ENCODE assay signal across 11 mouse cellular contexts in the genomic region with DNA sequence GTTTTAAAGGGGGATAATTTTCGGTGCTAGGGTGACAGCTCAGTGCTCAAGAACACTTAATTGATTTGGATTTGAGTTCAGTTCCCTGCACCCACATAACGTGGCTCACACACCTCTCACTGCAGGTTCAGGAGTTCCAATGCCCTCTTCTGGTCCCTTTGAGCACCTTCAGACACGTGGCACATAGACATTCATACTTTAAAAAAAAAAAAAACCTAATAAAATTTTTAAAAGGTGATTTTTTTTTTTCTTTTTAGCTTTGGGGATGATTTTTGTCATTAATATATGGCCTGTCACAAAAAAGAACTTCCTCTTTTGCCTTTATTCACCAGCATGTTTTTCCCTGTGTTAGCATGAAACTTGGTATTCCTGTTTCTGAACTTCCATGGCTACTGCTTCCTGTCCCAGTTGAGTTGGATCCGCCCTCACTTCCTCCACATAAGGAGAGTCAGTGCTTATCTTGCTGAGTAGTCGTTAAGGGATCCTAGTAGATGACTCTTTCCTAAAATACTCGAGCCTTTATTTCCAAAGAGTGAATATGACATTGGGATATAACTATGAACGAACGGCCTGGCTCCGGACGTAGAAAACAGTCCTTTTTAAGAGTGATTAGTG. TPM values are rescaled to one million over a fixed set of nuclear protein-coding genes. Genes with fewer than 3 reads are reported as not detected.
DNase-seq lines count a peak whose midpoint lies in the region; ATAC-seq and TF ChIP-seq lines count a peak whose summit lies in the region.
"Had no signal": no experiment of that assay in that cellular context is flagged by ENCODE, and none has a peak within 500 bp of the region (broad histone marks: within the 10 kb centered on the region; RNA-seq: fewer than 3 reads in every experiment).

No protein-coding gene starts in this region.

- 71% methylated on average over 10 of the region's 10 CpGs for WGBS in liver, adult 2 months
- 83% methylated on average over 10 of the region's 10 CpGs for WGBS in stomach, embryonic 15.5 days
- WGBS in midbrain, embryonic 14.5 days: 94% methylated on average over 10 of the region's 10 CpGs

- peaks cover 67% of the 10 kb centered on the region for H3K4me1 ChIP-seq in erythroblast, embryonic 14.5 days (ENCODE audit: control insufficient read depth)
- H3K4me1 ChIP-seq in megakaryocyte, embryonic 14.5 days: peaks cover 51% of the 10 kb centered on the region
- peaks cover 14% of the 10 kb centered on the region for H3K4me1 ChIP-seq in liver, adult 2 months (ENCODE audit: control insufficient read depth, insufficient read depth, low read length)
- no peaks in the 10 kb centered on the region for H3K4me1 ChIP-seq in stomach, embryonic 15.5 days
- H3K4me1 ChIP-seq in midbrain, embryonic 14.5 days (ENCODE audit: control insufficient read depth, insufficient read depth, low read length): 0 out of 2 replicates have a peak, but pooled peaks cover 3% of the 10 kb centered on the region
- H3K4me1 ChIP-seq: embryonic facial prominence, embryonic 12.5 days had no signal

- peak overlapping the region; percentile 76; the same call in 1 of the 2 replicates for H3K4me2 ChIP-seq in stomach, embryonic 15.5 days
- no peak overlapping the region for H3K4me2 ChIP-seq in midbrain, embryonic 14.5 days (ENCODE audit: low read length)

- no peak for ATAC-seq in erythroblast, adult 5-6 weeks (replicated peaks; ENCODE audit: low FRiP score, poor library complexity, severe bottlenecking)
- ATAC-seq in megakaryocyte, adult 5-6 weeks (ENCODE audit: poor library complexity, severe bottlenecking): no peak
- ATAC-seq in stomach, embryonic 15.5 days (ENCODE audit: insufficient read depth, low FRiP score, low read depth): no peak
- ATAC-seq in midbrain, embryonic 14.5 days (ENCODE audit: low FRiP score, low TSS enrichment): no peak

- H3K27me3 ChIP-seq in erythroblast, embryonic 14.5 days (ENCODE audit: control insufficient read depth): no peaks in the 10 kb centered on the region
- no peaks in the 10 kb centered on the region for H3K27me3 ChIP-seq in megakaryocyte, embryonic 14.5 days (replicated peaks)
- no peaks in the 10 kb centered on the region for H3K27me3 ChIP-seq in liver, adult 2 months (ENCODE audit: control insufficient read depth, insufficient read depth, low read length)
- H3K27me3 ChIP-seq in stomach, embryonic 15.5 days (replicated peaks): no peaks in the 10 kb centered on the region
- H3K27me3 ChIP-seq in midbrain, embryonic 14.5 days (ENCODE audit: control insufficient read depth, insufficient read depth, low read length): no peaks in the 10 kb centered on the region
- H3K27me3 ChIP-seq: embryonic facial prominence, embryonic 12.5 days had no signal

- peak overlapping the region; percentile 98 for H3K4me3 ChIP-seq in erythroblast, embryonic 14.5 days (replicated peaks)
- H3K4me3 ChIP-seq in megakaryocyte, embryonic 14.5 days (replicated peaks): peak overlapping the region; percentile 85
- no peak overlapping the region for H3K4me3 ChIP-seq in liver, adult 2 months (ENCODE audit: insufficient read depth, low read depth, low read length)
- H3K4me3 ChIP-seq in stomach, embryonic 15.5 days (replicated peaks): no peak overlapping the region
- H3K4me3 ChIP-seq in midbrain, embryonic 14.5 days (replicated peaks; ENCODE audit: low read depth, low read length): no peak overlapping the region
- H3K4me3 ChIP-seq: embryonic facial prominence, embryonic 12.5 days had no signal

- no peak for TF ChIP-seq CTCF in liver, adult 2 months (IDR thresholded peaks at IDR 0.05; ENCODE audit: low read depth, low read length)

- peaks cover 49% of the 10 kb centered on the region for H3K36me3 ChIP-seq in erythroblast, embryonic 14.5 days (ENCODE audit: control insufficient read depth)
- peaks cover 39% of the 10 kb centered on the region for H3K36me3 ChIP-seq in megakaryocyte, embryonic 14.5 days (replicated peaks; ENCODE audit: low read length)
- H3K36me3 ChIP-seq in liver, adult 2 months (ENCODE audit: control insufficient read depth, insufficient read depth, low read length): no peaks in the 10 kb centered on the region; the same call in none of the 2 replicates
- H3K36me3 ChIP-seq in stomach, embryonic 15.5 days: peaks cover 11% of the 10 kb centered on the region
- H3K36me3 ChIP-seq in midbrain, embryonic 14.5 days (ENCODE audit: control insufficient read depth, insufficient read depth, low read length): 0 out of 2 replicates have a peak, but pooled peaks cover 5% of the 10 kb centered on the region

- DNase-seq in liver, adult 2 months (ENCODE audit: extremely low read depth, low read depth, low spot score): peak; percentile 35
- DNase-seq in cerebellum, adult 9-11 months: no peak
- no peak for DNase-seq in midbrain, embryonic 14.5 days
- DNase-seq: gastrocnemius, postnatal 25 days had no signal

- H3K27ac ChIP-seq in liver, adult 2 months (replicated peaks; ENCODE audit: insufficient read depth, low read depth, low read length): no peak overlapping the region
- no peak overlapping the region for H3K27ac ChIP-seq in stomach, embryonic 15.5 days
- H3K27ac ChIP-seq in midbrain, embryonic 14.5 days (replicated peaks; ENCODE audit: low read depth, low read length): no peak overlapping the region
- H3K27ac ChIP-seq: embryonic facial prominence, embryonic 12.5 days; kidney, postnatal 0 days had no signal

- H3K9me3 ChIP-seq in erythroblast, embryonic 14.5 days (ENCODE audit: control insufficient read depth, low read length): no peaks in the 10 kb centered on the region
- H3K9me3 ChIP-seq in megakaryocyte, embryonic 14.5 days: peaks cover 2% of the 10 kb centered on the region; the same call in 1 of the 2 replicates
- H3K9me3 ChIP-seq in stomach, embryonic 15.5 days: no peaks in the 10 kb centered on the region
- no peaks in the 10 kb centered on the region for H3K9me3 ChIP-seq in midbrain, embryonic 14.5 days (ENCODE audit: control insufficient read depth, low read length)
- H3K9me3 ChIP-seq: embryonic facial prominence, embryonic 12.5 days had no signal

- peaks cover 22% of the 10 kb centered on the region; the same call in 1 of the 2 replicates for H3K79me2 ChIP-seq in liver, adult 2 months (ENCODE audit: control insufficient read depth, insufficient read depth, low read length)

- TF ChIP-seq POLR2A in liver, adult 2 months (IDR thresholded peaks at IDR 0.05; ENCODE audit: extremely low read depth, insufficient read depth, low read length): no peak

- no peak overlapping the region for H3K9ac ChIP-seq in liver, adult 2 months (ENCODE audit: low read depth, low read length)
- no peak overlapping the region for H3K9ac ChIP-seq in stomach, embryonic 15.5 days
- H3K9ac ChIP-seq in midbrain, embryonic 14.5 days (replicated peaks; ENCODE audit: low read length): no peak overlapping the region
- H3K9ac ChIP-seq: embryonic facial prominence, embryonic 12.5 days had no signal

RNA-seq across cellular contexts. Expression of gene Snx3, which starts 2.4 kb away (rescaled TPM):
- polyA plus RNA-seq in erythroblast, embryonic 14.5 days (2012): 66.4 and 71.6 TPM in 2 replicates
- 116 and 134 TPM in 2 replicates for total RNA-seq in erythroblast, adult 5-6 weeks (2015; ENCODE audit: low replicate concordance)
- total RNA-seq in erythroblast, adult 5-6 weeks (2017; ENCODE audit: low replicate concordance): 46.3 and 58.3 TPM in 2 replicates
- 155 and 278 TPM in 2 replicates for polyA plus RNA-seq in megakaryocyte, embryonic 14.5 days (2012; ENCODE audit: insufficient read depth, low replicate concordance)
- total RNA-seq in megakaryocyte, adult 5-6 weeks (2015): 281 and 289 TPM in 2 replicates
- 107 and 130 TPM in 2 replicates for total RNA-seq in megakaryocyte, adult 5-6 weeks (2017)
- total RNA-seq in liver, adult 2 months (2014; rRNA removed): 26.9 and 31.7 TPM in 2 replicates
- 146 and 169 TPM in 2 replicates for polyA plus RNA-seq in liver, adult 2 months (2012; rRNA removed)
- 372 and 389 TPM in 2 replicates for polyA plus RNA-seq in stomach, embryonic 15.5 days (2015; fragmentation: Nextera tagmentation; extraction: Ambion mirVana)
- 250 and 272 TPM in 2 replicates for polyA plus RNA-seq in midbrain, embryonic 14.5 days (2014; fragmentation: Nextera tagmentation; extraction: Ambion mirVana)

RNA-seq across cellular contexts. Expression of gene Afg1l, which starts 25.8 kb away (rescaled TPM):
- 0.21 and 0.34 TPM in 2 replicates for polyA plus RNA-seq in erythroblast, embryonic 14.5 days (2012)
- total RNA-seq in erythroblast, adult 5-6 weeks (2015; ENCODE audit: low replicate concordance): not detected in 2 replicates
- 1.8 TPM in 1 of 2 replicates, not detected in the other for total RNA-seq in erythroblast, adult 5-6 weeks (2017; ENCODE audit: low replicate concordance)
- polyA plus RNA-seq in megakaryocyte, embryonic 14.5 days (2012; ENCODE audit: insufficient read depth, low replicate concordance): 4.1 and 9.4 TPM in 2 replicates
- total RNA-seq in megakaryocyte, adult 5-6 weeks (2015): 2.3 and 2.8 TPM in 2 replicates
- total RNA-seq in megakaryocyte, adult 5-6 weeks (2017): 3.3 and 3.7 TPM in 2 replicates
- total RNA-seq in liver, adult 2 months (2014; rRNA removed): 9.3 and 10.2 TPM in 2 replicates
- 3.3 and 4.2 TPM in 2 replicates for polyA plus RNA-seq in liver, adult 2 months (2012; rRNA removed)
- polyA plus RNA-seq in stomach, embryonic 15.5 days (2015; fragmentation: Nextera tagmentation; extraction: Ambion mirVana): 8.9 and 9.5 TPM in 2 replicates
- polyA plus RNA-seq in midbrain, embryonic 14.5 days (2014; fragmentation: Nextera tagmentation; extraction: Ambion mirVana): 5.8 and 7.0 TPM in 2 replicates

Comparison
In these comparisons a context has a peak if more than half of its experiments do, and no peak if none do; other contexts are left out.
1. H3K4me3 ChIP-seq: peak in erythroblast, embryonic 14.5 days (single experiment) and megakaryocyte, embryonic 14.5 days (single experiment); none in liver, adult 2 months (single experiment), stomach, embryonic 15.5 days (single experiment) and midbrain, embryonic 14.5 days (single experiment).